Mouse (Mus musculus): ENCODE measurements at regions not wholly inside any gene's neighbourhood (a gene's known extent, or its start where the extent isn't known, plus 50 kb on each side); places are given as distances from the start of the nearest gene placed in this dataset.

DNA sequence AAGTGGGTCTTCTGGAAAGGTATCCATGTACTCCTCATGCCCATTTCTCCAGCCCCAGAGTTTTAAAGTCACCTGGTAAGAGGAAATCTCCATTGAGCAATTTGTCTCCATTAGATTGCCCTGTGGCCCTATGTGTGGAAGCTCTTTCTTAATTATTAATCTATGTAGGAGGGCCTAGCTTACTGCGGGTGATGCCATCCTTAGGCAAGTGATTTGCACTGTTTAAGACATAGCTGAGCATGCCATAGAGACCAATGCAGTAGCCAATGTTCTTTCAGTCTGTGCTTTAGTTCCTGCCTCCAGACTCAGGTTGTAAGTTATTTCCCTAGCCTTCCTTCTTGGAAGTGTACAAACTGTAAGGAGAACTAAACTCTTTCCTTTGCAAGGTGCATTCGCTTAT, 661.0 kb downstream of the Hdgfl1 start:
- Histone ChIP-seq H3K36me3 (ENCODE audit: control insufficient read depth, insufficient read depth, low read length, poor library complexity, severe bottlenecking) (no peaks in the 10 kb centered on the region), H3K27ac (ENCODE audit: insufficient read depth, low read depth, low read length, poor library complexity, severe bottlenecking) (no peak overlapping the region), H3K4me1 (ENCODE audit: control insufficient read depth in 2 of 2, insufficient read depth in 2 of 2, low read length in 2 of 2, poor library complexity in 1 of 2) (peaks cover 0 to 10% of the 10 kb centered on the region in 2 experiments; a peak in 2 of 4 replicates), H3K9me3 (ENCODE audit: control insufficient read depth, insufficient read depth, low read depth, low read length) (no peaks in the 10 kb centered on the region), H3K4me3 (ENCODE audit: insufficient read depth in 1 of 2, low read depth in 1 of 2, low read length in 2 of 2, poor library complexity in 1 of 2, severe bottlenecking in 1 of 2) (no peak overlapping the region), H3K9ac (ENCODE audit: insufficient read depth, low read depth, low read length, poor library complexity, severe bottlenecking) (no peak overlapping the region)
- TF ChIP-seq ZC3H11A (IDR thresholded peaks at IDR 0.05; ENCODE audit: borderline replicate concordance, low read depth, low read length) = no peak
- no peak for TF ChIP-seq ZNF384 (IDR thresholded peaks at IDR 0.05; ENCODE audit: low read depth, low read length)
- no peak for TF ChIP-seq CHD2 (IDR thresholded peaks at IDR 0.05; ENCODE audit: low read depth, low read length)
- no peak for TF ChIP-seq MAFK (IDR thresholded peaks at IDR 0.05; ENCODE audit: insufficient read depth, low read depth, low read length)
- in situ Hi-C loops (cut with MboI; ENCODE audit: low sequenced_read_pairs in 2 of 2, unreplicated experiment in 2 of 2) = no loop called here
- no peak for DNase-seq (ENCODE audit: low read depth, low spot score)

DNA sequence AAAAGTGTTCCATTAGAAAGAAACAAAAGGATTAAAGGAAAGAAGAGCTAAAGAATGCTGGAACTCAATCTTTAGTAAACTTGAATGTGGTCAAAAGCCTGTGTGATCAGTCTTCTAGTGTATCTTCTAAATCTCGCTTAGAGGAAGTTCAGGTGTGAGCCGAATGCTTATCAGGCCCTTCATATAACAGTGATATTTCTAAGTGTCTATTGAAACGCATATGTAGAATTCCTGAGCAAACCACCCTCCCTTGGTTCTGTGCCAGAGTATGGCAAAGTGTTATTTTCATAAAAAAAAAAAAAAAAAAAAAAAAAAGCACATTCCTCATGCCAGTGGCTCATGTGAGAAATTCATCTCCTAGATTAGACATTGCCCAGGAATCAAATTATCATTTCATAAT, 681.2 kb downstream of the Hdgfl1 start:
- Histone ChIP-seq H3K9ac (ENCODE audit: insufficient read depth, low read depth, low read length, poor library complexity, severe bottlenecking) (no peak overlapping the region), H3K4me1 (ENCODE audit: control insufficient read depth in 2 of 2, insufficient read depth in 2 of 2, low read length in 2 of 2, poor library complexity in 1 of 2) (no peaks in the 10 kb centered on the region), H3K4me3 (ENCODE audit: insufficient read depth in 1 of 2, low read depth in 1 of 2, low read length in 2 of 2, poor library complexity in 1 of 2, severe bottlenecking in 1 of 2) (no peak overlapping the region), H3K36me3 (ENCODE audit: control insufficient read depth, insufficient read depth, low read length, poor library complexity, severe bottlenecking) (no peaks in the 10 kb centered on the region), H3K27ac (ENCODE audit: insufficient read depth, low read depth, low read length, poor library complexity, severe bottlenecking) (no peak overlapping the region), H3K9me3 (ENCODE audit: control insufficient read depth, insufficient read depth, low read depth, low read length) (no peaks in the 10 kb centered on the region)
- in situ Hi-C loops (cut with MboI; ENCODE audit: low sequenced_read_pairs in 2 of 2, unreplicated experiment in 2 of 2) = no loop called here
- no peak for DNase-seq (ENCODE audit: low read depth, low spot score)
- TF ChIP-seq CHD2 (IDR thresholded peaks at IDR 0.05; ENCODE audit: low read depth, low read length) (no peak), ZC3H11A (IDR thresholded peaks at IDR 0.05; ENCODE audit: borderline replicate concordance, low read depth, low read length) (no peak), MAFK (IDR thresholded peaks at IDR 0.05; ENCODE audit: insufficient read depth, low read depth, low read length) (no peak), HCFC1 (IDR thresholded peaks at IDR 0.05; ENCODE audit: borderline replicate concordance, insufficient read depth, low read length) (no peak), ZNF384 (IDR thresholded peaks at IDR 0.05; ENCODE audit: low read depth, low read length) (no peak)

DNA sequence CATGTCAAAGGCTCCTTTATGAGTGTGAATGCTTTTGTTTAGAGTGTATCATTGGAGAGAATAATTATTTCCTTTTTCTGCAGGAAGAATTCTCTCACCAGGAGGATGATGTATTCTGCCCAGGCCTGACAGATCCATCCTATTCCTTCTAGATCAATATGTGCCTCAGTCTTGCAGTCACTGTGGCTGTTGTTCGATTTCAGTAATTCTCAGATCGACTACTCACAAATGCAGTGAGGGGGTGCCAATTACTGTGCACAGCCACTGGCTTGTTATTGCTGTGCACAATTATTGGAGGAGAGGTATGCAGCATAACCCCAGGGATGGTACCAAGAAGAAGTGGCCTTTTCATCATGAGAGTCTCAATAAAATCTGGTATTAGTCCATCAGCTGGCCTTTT, 689.2 kb downstream of the Hdgfl1 start:
- no peak overlapping the region for H3K27ac ChIP-seq (ENCODE audit: insufficient read depth, low read depth, low read length, poor library complexity, severe bottlenecking)
- in situ Hi-C loops (cut with MboI; ENCODE audit: low sequenced_read_pairs in 2 of 2, unreplicated experiment in 2 of 2) = no loop called here
- no peak for DNase-seq (ENCODE audit: low read depth, low spot score)

DNA sequence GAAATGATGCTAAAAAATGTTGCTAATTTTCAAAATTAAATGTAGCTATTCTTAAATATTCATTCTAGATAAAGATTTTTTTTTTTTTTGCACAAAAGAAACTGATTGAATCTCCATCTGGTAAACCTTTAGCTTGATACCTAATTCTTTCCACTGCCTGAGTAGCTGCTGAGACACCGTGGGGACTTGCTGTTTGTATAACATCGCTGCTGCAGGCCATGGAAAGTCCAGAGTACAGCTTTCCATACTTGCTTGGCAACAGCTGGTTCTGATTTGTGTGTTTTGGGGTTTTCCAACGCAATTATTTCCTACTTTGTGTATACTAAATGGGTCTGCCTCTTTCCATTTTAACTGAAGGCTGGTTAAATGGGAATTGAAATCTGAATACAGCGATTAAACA, 689.7 kb downstream of the Hdgfl1 start:
- Histone ChIP-seq H3K9ac (ENCODE audit: insufficient read depth, low read depth, low read length, poor library complexity, severe bottlenecking) (no peak overlapping the region), H3K27ac (ENCODE audit: insufficient read depth, low read depth, low read length, poor library complexity, severe bottlenecking) (no peak overlapping the region), H3K4me3 (ENCODE audit: insufficient read depth in 1 of 2, low read depth in 1 of 2, low read length in 2 of 2, poor library complexity in 1 of 2, severe bottlenecking in 1 of 2) (no peak overlapping the region), H3K4me1 (ENCODE audit: control insufficient read depth in 2 of 2, insufficient read depth in 2 of 2, low read length in 2 of 2, poor library complexity in 1 of 2) (no peaks in the 10 kb centered on the region), H3K36me3 (ENCODE audit: control insufficient read depth, insufficient read depth, low read length, poor library complexity, severe bottlenecking) (no peaks in the 10 kb centered on the region), H3K9me3 (ENCODE audit: control insufficient read depth, insufficient read depth, low read depth, low read length) (no peaks in the 10 kb centered on the region)
- in situ Hi-C loops (cut with MboI; ENCODE audit: low sequenced_read_pairs in 2 of 2, unreplicated experiment in 2 of 2) = no loop called here
- no peak for TF ChIP-seq CHD2 (IDR thresholded peaks at IDR 0.05; ENCODE audit: low read depth, low read length)
- no peak for TF ChIP-seq ZNF384 (IDR thresholded peaks at IDR 0.05; ENCODE audit: low read depth, low read length)
- TF ChIP-seq ZC3H11A (IDR thresholded peaks at IDR 0.05; ENCODE audit: borderline replicate concordance, low read depth, low read length) = no peak
- no peak for TF ChIP-seq MAFK (IDR thresholded peaks at IDR 0.05; ENCODE audit: insufficient read depth, low read depth, low read length)
- TF ChIP-seq HCFC1 (IDR thresholded peaks at IDR 0.05; ENCODE audit: borderline replicate concordance, insufficient read depth, low read length) = no peak
- DNase-seq (ENCODE audit: low read depth, low spot score) = no peak

More for the DNA sequence above, 689.2 kb downstream of the Hdgfl1 start:
- Histone ChIP-seq H3K9me3 (ENCODE audit: control insufficient read depth, insufficient read depth, low read depth, low read length) (no peaks in the 10 kb centered on the region), H3K4me3 (ENCODE audit: insufficient read depth in 1 of 2, low read depth in 1 of 2, low read length in 2 of 2, poor library complexity in 1 of 2, severe bottlenecking in 1 of 2) (no peak overlapping the region), H3K4me1 (ENCODE audit: control insufficient read depth in 2 of 2, insufficient read depth in 2 of 2, low read length in 2 of 2, poor library complexity in 1 of 2) (no peaks in the 10 kb centered on the region), H3K36me3 (ENCODE audit: control insufficient read depth, insufficient read depth, low read length, poor library complexity, severe bottlenecking) (no peaks in the 10 kb centered on the region), H3K9ac (ENCODE audit: insufficient read depth, low read depth, low read length, poor library complexity, severe bottlenecking) (no peak overlapping the region)
- no peak for TF ChIP-seq CHD2 (IDR thresholded peaks at IDR 0.05; ENCODE audit: low read depth, low read length)
- no peak for TF ChIP-seq MAFK (IDR thresholded peaks at IDR 0.05; ENCODE audit: insufficient read depth, low read depth, low read length)
- TF ChIP-seq ZC3H11A (IDR thresholded peaks at IDR 0.05; ENCODE audit: borderline replicate concordance, low read depth, low read length) = no peak
- TF ChIP-seq ZNF384 (IDR thresholded peaks at IDR 0.05; ENCODE audit: low read depth, low read length) = no peak
- TF ChIP-seq HCFC1 (IDR thresholded peaks at IDR 0.05; ENCODE audit: borderline replicate concordance, insufficient read depth, low read length) = no peak

DNA sequence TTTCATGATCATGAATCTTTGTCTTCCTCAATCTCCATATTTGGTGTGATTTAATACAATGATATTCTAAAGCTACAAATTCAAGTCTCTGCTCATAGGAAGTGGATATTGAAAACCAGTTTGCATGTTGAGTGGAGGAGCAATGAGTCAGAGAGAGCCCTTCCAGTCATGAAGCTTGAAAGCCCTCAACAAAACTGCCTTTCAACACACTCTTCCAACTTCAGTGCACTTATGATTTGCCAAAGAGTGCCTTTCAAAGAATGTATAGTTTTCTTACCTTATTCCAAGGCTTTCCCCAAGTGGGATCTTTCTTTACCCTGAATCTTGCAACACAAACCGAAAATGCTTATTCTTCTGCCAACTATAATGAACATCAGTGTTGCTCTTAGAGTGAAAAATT, 690.6 kb downstream of the Hdgfl1 start:
- Histone ChIP-seq H3K36me3 (ENCODE audit: control insufficient read depth, insufficient read depth, low read length, poor library complexity, severe bottlenecking) (no peaks in the 10 kb centered on the region), H3K27ac (ENCODE audit: insufficient read depth, low read depth, low read length, poor library complexity, severe bottlenecking) (no peak overlapping the region), H3K4me1 (ENCODE audit: control insufficient read depth in 2 of 2, insufficient read depth in 2 of 2, low read length in 2 of 2, poor library complexity in 1 of 2) (no peaks in the 10 kb centered on the region), H3K4me3 (ENCODE audit: insufficient read depth in 1 of 2, low read depth in 1 of 2, low read length in 2 of 2, poor library complexity in 1 of 2, severe bottlenecking in 1 of 2) (no peak overlapping the region), H3K9me3 (ENCODE audit: control insufficient read depth, insufficient read depth, low read depth, low read length) (no peaks in the 10 kb centered on the region), H3K9ac (ENCODE audit: insufficient read depth, low read depth, low read length, poor library complexity, severe bottlenecking) (no peak overlapping the region)
- TF ChIP-seq MAFK (IDR thresholded peaks at IDR 0.05; ENCODE audit: insufficient read depth, low read depth, low read length) = no peak
- no peak for TF ChIP-seq ZC3H11A (IDR thresholded peaks at IDR 0.05; ENCODE audit: borderline replicate concordance, low read depth, low read length)
- TF ChIP-seq HCFC1 (IDR thresholded peaks at IDR 0.05; ENCODE audit: borderline replicate concordance, insufficient read depth, low read length) = no peak
- TF ChIP-seq ZNF384 (IDR thresholded peaks at IDR 0.05; ENCODE audit: low read depth, low read length) = no peak
- no peak for TF ChIP-seq CHD2 (IDR thresholded peaks at IDR 0.05; ENCODE audit: low read depth, low read length)
- no peak for DNase-seq (ENCODE audit: low read depth, low spot score)
- in situ Hi-C loops (cut with MboI; ENCODE audit: low sequenced_read_pairs in 2 of 2, unreplicated experiment in 2 of 2) = no loop called here
